Mouse (Mus musculus) stomach, postnatal 0 days (tissue): ENCODE measurements around the gene Ormdl3. TPM values are rescaled to one million over a fixed set of nuclear protein-coding genes. Genes with fewer than 3 reads are reported as not detected.

ENCODE experiments used
- ATAC-seq: fragments of 200-750 bp; cut with Nextera tagmentation; 2 replicates; pipeline ENCODE4 v1.8.0; 2017; ENCODE audit not compliant: low FRiP score, low TSS enrichment
- DNase-seq: peaks from one replicate; pipeline ENCODE4 v3.0.0-alpha.2; 2016; ENCODE audit warnings: low spot score
- H3K27ac ChIP-seq: fragments of 300-500 bp; sonication (generic); replicated peaks from 2 replicates; pipeline ENCODE4 v1.5.1; 2014; ENCODE audit warnings: mild to moderate bottlenecking, control low read depth
- H3K27me3 ChIP-seq: fragments of 300-500 bp; sonication (generic); 2 replicates; pipeline ENCODE4 v1.6.1; 2014; ENCODE audit warnings: low read length; ENCODE audit not compliant: control insufficient read depth, insufficient read depth
- H3K36me3 ChIP-seq: fragments of 300-500 bp; sonication (generic); 2 replicates; pipeline ENCODE4 v1.6.1; 2014; ENCODE audit warnings: low read length, mixed read lengths; ENCODE audit not compliant: control insufficient read depth, insufficient read depth
- H3K4me1 ChIP-seq: fragments of 300-500 bp; sonication (generic); replicated peaks from 2 replicates; pipeline ENCODE4 v1.6.1; 2014; ENCODE audit warnings: antibody characterized with exemption; ENCODE audit not compliant: control insufficient read depth, insufficient read depth
- H3K4me2 ChIP-seq: fragments of 300-500 bp; sonication (generic); replicated peaks from 2 replicates; pipeline ENCODE4 v1.6.1; 2014; ENCODE audit warnings: low read depth, mild to moderate bottlenecking, control low read depth, moderate library complexity
- H3K4me3 ChIP-seq: fragments of 300-500 bp; sonication (generic); 2 replicates; pipeline ENCODE4 v1.5.1; 2014; ENCODE audit warnings: low read depth, low read length, control low read depth
- H3K9ac ChIP-seq: fragments of 300-500 bp; sonication (generic); 2 replicates; pipeline ENCODE4 v1.6.1; 2014; ENCODE audit warnings: mild to moderate bottlenecking, low read length, control low read depth, mixed read lengths
- H3K9me3 ChIP-seq: fragments of 300-500 bp; sonication (generic); 2 replicates; pipeline ENCODE4 v1.6.1; 2016; ENCODE audit warnings: low read length; ENCODE audit not compliant: control insufficient read depth
- CTCF ChIP-seq: IDR thresholded peaks from 2 replicates; pipeline ENCODE4 v1.5.1; 2016; ENCODE audit warnings: antibody characterized with exemption, low read depth, mild to moderate bottlenecking, moderate library complexity
- EP300 ChIP-seq: optimal IDR thresholded peaks from 2 replicates; pipeline ENCODE3; 2016; ENCODE audit warnings: antibody characterized with exemption
- WGBS: fragments of 180-500 bp; shearing (Covaris S2); extraction: QIAGEN DNeasy Blood & Tissue Kit; methylation state at CpG from one replicate; pipeline ENCODE4 v1.1.7; 2014; 5-methylcytosine and 5-hydroxymethylcytosine counted together
- polyA plus RNA-seq: library from polyadenylated mRNA; unstranded; fragments of >200 nt; fragmentation: Nextera tagmentation; extraction: Ambion mirVana; gene quantifications from 2 replicates; pipeline ENCODE4 v1.2.1, GENCODE M21; 2015

The Ormdl3 gene
- polyA plus RNA-seq, 1 experiment from 2014 or later, result 31.1 TPM

DNA sequence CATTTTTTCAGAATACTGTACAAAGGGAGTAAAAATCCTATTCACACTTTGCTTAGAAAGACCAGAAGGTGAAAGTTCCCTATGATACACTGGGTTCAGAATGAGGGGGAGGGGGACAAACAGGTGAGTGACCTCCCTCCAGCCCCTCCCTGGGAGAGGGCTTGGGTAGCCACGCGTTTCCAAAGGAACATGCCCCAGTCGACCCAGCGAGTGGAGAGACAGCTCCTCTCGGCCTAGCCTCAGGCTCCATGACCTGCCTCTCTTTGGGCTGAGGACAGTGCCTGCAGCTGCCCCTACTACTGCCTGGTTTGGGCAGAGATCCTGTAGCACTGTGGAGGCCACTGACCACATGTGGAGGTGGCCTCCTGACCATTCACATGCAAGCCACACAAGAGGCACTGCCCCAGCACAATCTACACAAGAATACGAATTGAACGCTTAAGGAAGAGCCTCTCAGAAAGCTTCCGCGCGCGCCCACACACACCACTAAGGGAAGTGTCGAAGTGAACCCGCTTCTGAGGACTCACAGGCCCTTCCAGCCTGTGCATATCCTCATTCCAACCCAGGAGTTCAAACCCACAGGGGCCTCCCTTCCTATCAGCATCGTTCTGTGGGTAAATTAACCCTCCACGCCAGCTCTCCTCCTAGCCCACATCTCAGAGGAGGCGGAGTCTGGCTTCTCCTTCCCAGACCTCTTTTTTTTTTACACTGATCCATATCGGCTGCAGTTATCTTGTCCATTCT lies 5.7 kb downstream of the Ormdl3 start:
- TF ChIP-seq CTCF (no peak), EP300 (no peak)
- H3K4me2 ChIP-seq, result no peak overlapping the region
- H3K4me3 ChIP-seq, result no peak overlapping the region
- DNase-seq (no peak), ATAC-seq (no peak)
- no peak overlapping the region for H3K9ac ChIP-seq
- no peak overlapping the region for H3K27ac ChIP-seq
- H3K27me3 ChIP-seq, result no peaks in the 10 kb centered on the region
- H3K36me3 ChIP-seq, result peaks cover 8% of the 10 kb centered on the region
- 72% methylated on average over 17 of the region's 17 CpGs for WGBS
- 0 out of 2 replicates have a peak, but pooled peaks cover 5% of the 10 kb centered on the region for H3K4me1 ChIP-seq
- H3K9me3 ChIP-seq, result no peaks in the 10 kb centered on the region

DNA sequence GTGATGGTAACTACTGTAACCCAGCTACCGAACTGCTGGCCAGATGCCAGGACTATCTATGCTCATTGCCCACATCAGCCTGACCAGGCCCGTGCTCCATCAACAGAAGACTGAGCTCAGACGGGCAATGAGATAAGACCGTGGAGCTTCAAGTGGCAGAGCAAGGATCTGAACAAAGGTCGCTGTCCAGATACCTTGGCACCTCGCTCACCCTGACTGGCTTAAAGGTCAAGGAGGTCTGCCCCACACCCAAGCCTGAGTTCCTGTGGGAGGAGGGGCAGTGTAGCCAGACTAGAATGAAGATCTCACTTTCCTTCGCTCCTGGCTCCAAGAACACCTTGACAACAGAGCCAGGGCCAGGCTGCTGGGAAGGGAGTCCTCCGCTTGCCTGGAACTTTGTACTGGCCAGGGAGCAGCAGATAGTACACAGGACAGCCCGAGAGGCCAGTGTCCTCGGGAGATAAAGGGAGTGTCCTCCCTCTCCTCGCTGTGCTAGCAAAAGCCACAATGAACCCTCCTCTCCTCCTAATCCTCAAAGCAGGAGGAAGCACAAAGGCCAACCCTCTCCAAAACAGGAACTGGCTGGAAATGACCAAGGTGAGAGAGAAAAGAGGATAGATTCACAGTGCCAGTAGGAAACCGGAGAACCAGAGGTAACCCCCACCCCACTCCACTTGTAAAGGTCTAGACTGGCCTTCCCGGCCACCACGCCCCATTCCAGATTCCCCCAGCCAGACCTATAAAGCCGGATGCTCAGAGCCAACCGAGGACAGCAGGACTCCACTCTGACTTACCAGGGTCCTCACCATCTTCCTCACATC lies 6.7 kb downstream of the Ormdl3 start:
- Histone ChIP-seq H3K4me2 (no peak overlapping the region), H3K27ac (no peak overlapping the region), H3K9ac (no peak overlapping the region), H3K4me3 (no peak overlapping the region), H3K9me3 (no peaks in the 10 kb centered on the region), H3K36me3 (peaks cover 8% of the 10 kb centered on the region), H3K27me3 (no peaks in the 10 kb centered on the region), H3K4me1 (no peaks in the 10 kb centered on the region)
- ATAC-seq, result peak; percentile 29
- no peak for TF ChIP-seq CTCF
- no peak for DNase-seq
- 64% methylated on average over 16 of the region's 16 CpGs for WGBS

DNA sequence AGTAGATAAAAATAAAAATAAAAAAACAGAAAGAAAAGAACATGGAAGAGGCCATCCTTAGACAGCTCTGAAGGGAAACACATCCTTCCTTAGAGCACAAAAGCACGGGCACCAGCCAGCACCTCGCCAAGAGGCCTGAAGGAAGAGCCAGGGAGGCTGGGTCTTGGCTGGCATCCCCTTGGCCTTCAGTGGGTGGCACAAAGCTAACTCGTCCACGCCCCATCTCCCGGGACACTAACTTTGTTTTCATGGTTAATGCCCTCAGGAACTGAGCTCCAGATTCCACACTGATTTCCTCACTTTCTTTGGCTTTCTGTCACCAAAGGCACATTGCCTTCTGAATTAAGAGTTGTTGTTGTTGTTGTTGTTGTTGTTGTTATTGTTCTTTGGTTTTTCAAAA lies 9.4 kb downstream of the Ormdl3 start:
- Histone ChIP-seq H3K9me3 (no peaks in the 10 kb centered on the region), H3K4me3 (no peak overlapping the region), H3K4me1 (no peaks in the 10 kb centered on the region), H3K27me3 (no peaks in the 10 kb centered on the region), H3K36me3 (peaks cover 5% of the 10 kb centered on the region; the same call in 1 of the 2 replicates), H3K9ac (no peak overlapping the region), H3K27ac (no peak overlapping the region), H3K4me2 (no peak overlapping the region)
- ATAC-seq (no peak), DNase-seq (no peak)
- WGBS, result 78% methylated on average over 5 of the region's 5 CpGs
- TF ChIP-seq CTCF, result no peak
- no peak for TF ChIP-seq EP300

DNA sequence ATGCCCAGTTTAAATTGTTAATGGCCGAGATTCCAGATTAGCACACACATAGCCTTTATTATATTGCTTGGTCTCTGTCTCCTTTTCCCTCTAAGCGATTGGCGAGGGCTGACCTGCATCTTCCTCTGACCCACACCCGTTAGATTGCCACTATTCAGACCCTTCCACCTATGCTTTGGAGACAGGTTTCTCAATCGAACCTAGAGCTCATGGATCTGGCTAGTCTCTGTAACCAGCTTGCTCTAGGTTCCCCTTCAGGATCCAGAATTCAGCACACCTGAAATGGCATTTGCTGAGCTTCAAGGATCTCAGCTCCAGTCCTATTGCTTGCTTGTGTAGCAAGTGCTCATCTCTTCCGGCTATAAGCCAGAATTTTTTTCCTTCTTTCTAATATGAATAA lies 17.7 kb downstream of the Ormdl3 start:
- Histone ChIP-seq H3K9me3 (no peaks in the 10 kb centered on the region), H3K36me3 (no peaks in the 10 kb centered on the region), H3K9ac (no peak overlapping the region), H3K4me3 (no peak overlapping the region), H3K27me3 (no peaks in the 10 kb centered on the region), H3K4me1 (no peaks in the 10 kb centered on the region), H3K27ac (no peak overlapping the region), H3K4me2 (no peak overlapping the region)
- TF ChIP-seq CTCF (no peak), EP300 (no peak)
- ATAC-seq (no peak), DNase-seq (no peak)
- WGBS, result 74% methylated on average over 6 of the region's 6 CpGs

DNA sequence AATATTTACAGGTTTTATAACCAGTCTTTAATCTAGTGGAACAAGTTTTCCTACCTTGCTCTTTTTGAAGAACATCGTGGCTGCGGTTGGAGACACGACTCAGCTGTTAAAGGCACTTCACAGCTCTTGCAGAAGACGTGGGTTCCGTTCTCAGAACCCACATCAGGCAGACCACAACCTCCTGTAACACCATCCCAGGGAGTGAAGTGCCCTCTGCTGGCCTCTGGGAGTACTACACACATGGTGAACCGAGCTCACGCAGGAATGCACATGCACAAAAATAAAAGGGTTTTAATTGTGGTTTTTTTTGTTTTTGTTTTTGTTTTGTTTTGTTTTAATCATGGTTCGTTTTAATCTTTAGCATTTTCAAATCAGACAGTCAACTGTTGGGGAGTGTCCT lies 18.8 kb downstream of the Ormdl3 start:
- H3K27ac ChIP-seq, result no peak overlapping the region
- no peaks in the 10 kb centered on the region for H3K9me3 ChIP-seq
- H3K27me3 ChIP-seq, result no peaks in the 10 kb centered on the region
- no peak for ATAC-seq
- no peaks in the 10 kb centered on the region for H3K36me3 ChIP-seq
- no peak overlapping the region for H3K4me2 ChIP-seq
- TF ChIP-seq EP300, result no peak
- TF ChIP-seq CTCF, result peak; percentile 55
- no peak for DNase-seq
- no peaks in the 10 kb centered on the region for H3K4me1 ChIP-seq
- 78% methylated on average over 8 of the region's 8 CpGs for WGBS
- H3K4me3 ChIP-seq, result no peak overlapping the region
- no peak overlapping the region for H3K9ac ChIP-seq

DNA sequence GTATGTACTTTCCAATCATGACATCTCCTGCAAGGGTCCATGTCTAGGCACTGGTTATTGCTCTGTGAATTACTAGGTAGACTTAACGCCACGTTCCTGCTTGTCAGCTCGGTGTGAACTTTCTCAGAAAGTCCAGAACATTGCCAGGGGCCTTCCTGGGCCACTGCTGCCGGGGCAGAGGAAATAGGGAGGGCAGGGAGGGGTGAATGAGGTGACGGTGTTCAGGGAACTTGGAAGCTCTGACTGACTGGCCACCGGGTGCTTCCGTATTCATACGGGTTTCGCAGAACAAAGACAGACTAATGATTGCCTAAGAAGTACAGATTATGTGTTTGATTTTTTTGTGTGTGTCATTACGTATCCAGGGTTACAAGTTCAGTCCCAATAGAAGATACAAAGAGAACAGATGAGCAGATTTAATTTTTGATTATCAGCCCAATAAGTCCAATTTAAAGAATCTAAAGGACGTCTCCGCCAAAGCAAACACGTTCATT lies 23.2 kb downstream of the Ormdl3 start:
- Histone ChIP-seq H3K27me3 (no peaks in the 10 kb centered on the region), H3K4me1 (no peaks in the 10 kb centered on the region), H3K9ac (no peak overlapping the region), H3K36me3 (no peaks in the 10 kb centered on the region), H3K27ac (no peak overlapping the region), H3K4me3 (no peak overlapping the region), H3K9me3 (no peaks in the 10 kb centered on the region), H3K4me2 (no peak overlapping the region)
- 52% methylated on average over 13 of the region's 13 CpGs for WGBS
- DNase-seq (peak; percentile 31), ATAC-seq (no peak)
- TF ChIP-seq EP300, result no peak
- TF ChIP-seq CTCF, result no peak
